Mouse (Mus musculus): ENCODE results near the gene Cul4a. TPM values are rescaled to one million over a fixed set of nuclear protein-coding genes. Genes with fewer than 3 reads are reported as not detected.

Gene Cul4a
- total and polyA plus RNA-seq, 2 experiments from 2014 or later, result 59.4 to 101 TPM

DNA sequence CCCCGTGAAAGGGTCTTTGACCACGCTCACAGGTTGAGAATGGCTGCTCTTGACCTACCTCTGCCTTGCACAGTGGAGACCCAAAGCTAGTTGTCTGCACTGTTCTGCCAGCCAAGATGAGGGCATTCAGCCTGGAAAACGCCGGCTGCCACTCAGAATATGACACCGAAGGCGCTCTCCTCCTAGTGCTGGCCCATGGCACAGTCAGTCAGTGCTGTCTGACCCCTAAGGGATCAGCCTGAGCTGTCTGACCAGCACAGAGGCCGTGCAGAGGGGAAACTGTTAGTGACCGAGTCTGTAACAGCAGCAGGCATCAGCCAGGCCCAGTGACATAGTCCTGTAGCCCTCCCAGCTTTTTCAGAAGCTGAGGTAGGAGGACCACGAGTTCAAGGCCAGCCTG is 81.8 kb downstream of the Cul4a start:
- peaks cover 5% of the 10 kb centered on the region; the same call in 1 of the 2 replicates for H3K36me3 ChIP-seq (ENCODE audit: insufficient read depth)
- H3K27ac ChIP-seq (ENCODE audit: low read depth, low read length), result no peak overlapping the region
- H3K9me3 ChIP-seq (ENCODE audit: low read length), result no peaks in the 10 kb centered on the region
- no peak for TF ChIP-seq CTCF (IDR thresholded peaks at IDR 0.05; ENCODE audit: low read depth)
- ATAC-seq (no peak), DNase-seq (no peak)
- H3K4me3 ChIP-seq (ENCODE audit: low read depth, low read length), result no peak overlapping the region
- H3K4me2 ChIP-seq (ENCODE audit: low read depth), result no peak overlapping the region
- H3K4me1 ChIP-seq (ENCODE audit: insufficient read depth), result no peaks in the 10 kb centered on the region
- 82% methylated on average over 9 of the region's 9 CpGs for WGBS
- H3K9ac ChIP-seq, result no peak overlapping the region
- no peaks in the 10 kb centered on the region for H3K27me3 ChIP-seq (ENCODE audit: insufficient read depth, low read length)

DNA sequence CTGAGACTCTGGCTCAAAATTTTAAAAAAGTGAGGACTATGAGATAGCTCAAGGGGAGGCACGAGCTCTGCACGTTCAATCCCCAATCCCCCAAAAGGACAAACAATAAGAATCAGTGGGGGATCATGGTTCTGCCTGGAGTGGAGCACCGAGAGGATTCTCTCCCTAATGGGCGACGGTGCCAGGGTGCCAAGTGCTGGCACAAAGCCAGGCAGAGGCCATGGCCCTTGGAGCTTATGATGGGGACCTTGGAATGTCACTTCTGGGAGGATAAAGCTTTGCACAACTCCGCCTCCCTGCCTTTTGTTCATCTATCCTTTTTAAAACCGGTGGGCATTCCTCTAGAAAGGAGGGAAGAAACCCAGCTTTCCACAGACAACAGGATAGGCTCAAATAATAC is 82.2 kb downstream of the Cul4a start:
- H3K9me3 ChIP-seq (ENCODE audit: low read length), result no peaks in the 10 kb centered on the region
- no peak overlapping the region for H3K9ac ChIP-seq
- DNase-seq, result no peak
- H3K4me1 ChIP-seq (ENCODE audit: insufficient read depth), result no peaks in the 10 kb centered on the region
- no peak overlapping the region for H3K4me3 ChIP-seq (ENCODE audit: low read depth, low read length)
- no peaks in the 10 kb centered on the region for H3K27me3 ChIP-seq (ENCODE audit: insufficient read depth, low read length)
- no peak for TF ChIP-seq CTCF (IDR thresholded peaks at IDR 0.05; ENCODE audit: low read depth)
- ATAC-seq, result no peak
- H3K36me3 ChIP-seq (ENCODE audit: insufficient read depth), result peaks cover 5% of the 10 kb centered on the region; the same call in 1 of the 2 replicates
- no peak overlapping the region for H3K4me2 ChIP-seq (ENCODE audit: low read depth)
- WGBS, result 51% methylated on average over 7 of the region's 7 CpGs
- no peak overlapping the region for H3K27ac ChIP-seq (ENCODE audit: low read depth, low read length)

DNA sequence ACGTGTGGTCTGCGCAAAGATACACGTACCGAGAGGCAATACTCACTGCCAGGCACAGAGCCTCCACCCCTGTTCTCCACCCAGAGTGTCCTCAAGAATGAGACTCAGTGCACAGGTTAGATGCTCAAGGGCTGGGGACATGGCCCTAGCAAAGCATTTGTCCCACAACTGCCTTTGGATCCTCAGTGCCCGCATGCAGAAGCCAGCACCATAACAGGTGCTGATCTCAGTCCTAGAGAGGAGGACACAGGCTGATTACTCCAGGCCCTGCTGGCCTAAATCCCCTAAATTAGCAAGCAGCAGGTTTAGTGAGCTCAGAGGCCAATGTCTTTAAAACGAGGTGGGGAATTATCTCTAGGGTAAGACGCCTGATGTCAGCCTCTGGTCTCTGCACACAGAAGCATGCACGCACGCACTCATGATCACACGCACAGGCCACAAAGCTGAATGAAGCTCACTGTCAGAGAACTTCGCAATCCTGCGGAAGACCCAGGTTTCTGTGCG is 82.7 kb downstream of the Cul4a start:
- no peaks in the 10 kb centered on the region for H3K27me3 ChIP-seq (ENCODE audit: insufficient read depth, low read length)
- no peak overlapping the region for H3K4me3 ChIP-seq (ENCODE audit: low read depth, low read length)
- WGBS, result 81% methylated on average over 13 of the region's 13 CpGs
- no peak for TF ChIP-seq CTCF (IDR thresholded peaks at IDR 0.05; ENCODE audit: low read depth)
- no peak overlapping the region for H3K27ac ChIP-seq (ENCODE audit: low read depth, low read length)
- no peak overlapping the region for H3K9ac ChIP-seq
- DNase-seq (no peak), ATAC-seq (no peak)
- H3K36me3 ChIP-seq (ENCODE audit: insufficient read depth), result peaks cover 5% of the 10 kb centered on the region; the same call in 1 of the 2 replicates
- no peaks in the 10 kb centered on the region for H3K4me1 ChIP-seq (ENCODE audit: insufficient read depth)
- no peak overlapping the region for H3K4me2 ChIP-seq (ENCODE audit: low read depth)
- H3K9me3 ChIP-seq (ENCODE audit: low read length), result no peaks in the 10 kb centered on the region

DNA sequence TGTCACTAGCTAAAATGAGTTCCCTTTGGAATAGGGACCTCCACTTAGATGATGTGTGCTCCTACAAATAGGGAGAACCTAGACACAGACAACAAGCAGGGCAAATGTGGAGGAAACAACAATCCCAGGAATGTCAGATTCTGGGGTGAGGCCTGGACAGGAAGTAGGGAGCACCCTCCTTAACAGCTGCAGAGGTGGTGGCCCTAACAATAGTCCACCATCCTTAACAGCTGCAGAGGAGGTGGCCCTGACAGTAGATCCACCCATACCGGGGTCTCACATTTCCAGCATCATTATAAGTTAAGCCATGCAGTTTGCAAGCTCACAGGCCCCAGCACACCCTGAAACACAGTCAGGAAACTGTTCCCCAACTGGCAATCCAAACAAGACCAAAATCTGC is 83.4 kb downstream of the Cul4a start:
- Histone ChIP-seq H3K9me3 (ENCODE audit: low read length) (no peaks in the 10 kb centered on the region), H3K4me3 (ENCODE audit: low read depth, low read length) (no peak overlapping the region), H3K27ac (ENCODE audit: low read depth, low read length) (no peak overlapping the region), H3K27me3 (ENCODE audit: insufficient read depth, low read length) (no peaks in the 10 kb centered on the region), H3K36me3 (ENCODE audit: insufficient read depth) (peaks cover 5% of the 10 kb centered on the region; the same call in 1 of the 2 replicates), H3K4me2 (ENCODE audit: low read depth) (no peak overlapping the region), H3K9ac (no peak overlapping the region), H3K4me1 (ENCODE audit: insufficient read depth) (no peaks in the 10 kb centered on the region)
- no peak for ATAC-seq
- DNase-seq, result no peak
- no peak for TF ChIP-seq CTCF (IDR thresholded peaks at IDR 0.05; ENCODE audit: low read depth)
- 85% methylated on average over 1 of the region's 1 CpGs for WGBS

DNA sequence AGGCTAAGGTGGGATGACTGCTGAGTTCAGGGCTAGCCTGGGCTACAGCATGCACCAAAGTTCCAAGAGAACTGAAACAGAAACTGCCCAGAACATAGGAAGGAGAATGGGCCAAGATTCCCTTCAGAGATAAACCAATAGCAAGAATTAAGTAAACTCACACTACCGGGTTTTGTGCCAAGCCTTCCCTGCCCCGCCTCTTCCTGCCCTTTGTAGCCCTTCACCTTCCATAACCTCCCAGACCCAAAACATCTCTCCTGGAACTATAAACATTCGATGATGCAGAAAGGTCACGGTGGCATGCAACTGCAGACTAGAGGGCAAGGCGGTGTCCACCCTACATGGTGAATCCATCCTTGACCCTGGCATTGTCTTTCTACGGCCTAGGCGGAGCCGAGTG is 84.8 kb downstream of the Cul4a start:
- DNase-seq (no peak), ATAC-seq (no peak)
- no peak overlapping the region for H3K27ac ChIP-seq (ENCODE audit: low read depth, low read length)
- H3K9me3 ChIP-seq (ENCODE audit: low read length), result no peaks in the 10 kb centered on the region
- H3K4me1 ChIP-seq (ENCODE audit: insufficient read depth), result no peaks in the 10 kb centered on the region
- H3K4me2 ChIP-seq (ENCODE audit: low read depth), result no peak overlapping the region
- no peaks in the 10 kb centered on the region for H3K27me3 ChIP-seq (ENCODE audit: insufficient read depth, low read length)
- 95% methylated on average over 8 of the region's 8 CpGs for WGBS
- H3K36me3 ChIP-seq (ENCODE audit: insufficient read depth), result peaks cover under 1% of the 10 kb centered on the region; the same call in 1 of the 2 replicates
- no peak overlapping the region for H3K9ac ChIP-seq
- H3K4me3 ChIP-seq (ENCODE audit: low read depth, low read length), result no peak overlapping the region
- TF ChIP-seq CTCF (IDR thresholded peaks at IDR 0.05; ENCODE audit: low read depth), result no peak

DNA sequence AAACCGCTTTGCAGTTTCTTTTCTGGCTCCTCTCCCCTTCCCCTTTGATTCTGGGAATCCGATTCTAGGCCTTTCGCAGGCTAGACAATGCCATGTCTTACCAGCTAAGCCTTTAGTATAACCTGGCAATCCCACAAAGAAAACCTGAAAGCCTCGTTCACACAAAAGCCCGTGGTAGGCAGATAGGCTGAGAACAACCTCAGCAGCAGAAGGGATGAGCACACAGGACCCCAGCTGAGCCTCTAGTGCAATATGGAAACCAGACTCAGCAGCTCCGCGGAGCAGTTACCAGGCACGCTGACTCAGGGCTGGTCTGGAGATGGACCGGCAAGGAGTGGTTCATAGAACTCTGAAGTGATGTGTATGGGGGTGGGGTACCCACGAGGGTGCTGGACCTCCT is 89.4 kb downstream of the Cul4a start:
- H3K27ac ChIP-seq (ENCODE audit: low read depth, low read length), result peak overlapping the region; percentile 31
- H3K36me3 ChIP-seq (ENCODE audit: insufficient read depth), result no peaks in the 10 kb centered on the region
- no peaks in the 10 kb centered on the region for H3K9me3 ChIP-seq (ENCODE audit: low read length)
- H3K4me2 ChIP-seq (ENCODE audit: low read depth), result no peak overlapping the region
- ATAC-seq (peak; percentile 42), DNase-seq (peak; percentile 28)
- H3K9ac ChIP-seq, result peak overlapping the region; percentile 22; the same call in 1 of the 2 replicates
- H3K4me3 ChIP-seq (ENCODE audit: low read depth, low read length), result no peak overlapping the region
- no peaks in the 10 kb centered on the region for H3K27me3 ChIP-seq (ENCODE audit: insufficient read depth, low read length)
- H3K4me1 ChIP-seq (ENCODE audit: insufficient read depth), result no peaks in the 10 kb centered on the region
- WGBS, result 11% methylated on average over 10 of the region's 10 CpGs
- no peak for TF ChIP-seq CTCF (IDR thresholded peaks at IDR 0.05; ENCODE audit: low read depth)

DNA sequence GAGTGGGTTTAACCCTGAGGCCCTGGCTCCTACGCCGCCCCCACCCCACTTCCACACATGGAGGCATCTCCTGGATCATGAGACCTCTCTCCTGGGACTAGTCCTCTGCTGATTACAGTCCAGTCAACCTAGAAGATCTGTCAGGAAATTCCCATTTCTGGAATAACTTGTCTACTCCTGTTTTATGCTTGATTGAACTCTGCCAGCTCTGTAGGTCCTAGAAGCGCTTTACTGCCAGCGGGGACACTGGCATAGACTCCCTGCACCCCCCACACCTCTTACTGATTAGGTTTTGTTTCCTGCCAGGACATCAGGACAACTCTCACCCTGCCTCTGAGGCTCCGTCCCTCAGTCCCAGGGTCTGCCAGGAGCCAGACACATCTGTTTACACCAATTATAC is 92.1 kb downstream of the Cul4a start:
- TF ChIP-seq CTCF (IDR thresholded peaks at IDR 0.05; ENCODE audit: low read depth), result no peak
- peaks cover 14% of the 10 kb centered on the region; the same call in 1 of the 2 replicates for H3K27me3 ChIP-seq (ENCODE audit: insufficient read depth, low read length)
- no peaks in the 10 kb centered on the region for H3K4me1 ChIP-seq (ENCODE audit: insufficient read depth)
- 81% methylated on average over 5 of the region's 5 CpGs for WGBS
- no peak overlapping the region for H3K27ac ChIP-seq (ENCODE audit: low read depth, low read length)
- H3K9ac ChIP-seq, result no peak overlapping the region
- H3K4me3 ChIP-seq (ENCODE audit: low read depth, low read length), result no peak overlapping the region
- DNase-seq, result no peak
- H3K9me3 ChIP-seq (ENCODE audit: low read length), result no peaks in the 10 kb centered on the region
- H3K4me2 ChIP-seq (ENCODE audit: low read depth), result no peak overlapping the region
- no peak for ATAC-seq
- H3K36me3 ChIP-seq (ENCODE audit: insufficient read depth), result no peaks in the 10 kb centered on the region

MicroRNAs within 50 kb of the gene (microRNA counts, 519-probe panel; counts per million panel counts)
- microRNA mmu-miR-1968, result not detected

Small RNA genes within 50 kb of the gene (microRNA-seq; reads per million reads assigned to microRNA genes)
- 18.2 to 22.0 reads per million in 2 experiments for gene Mir1968
- 0 to 0.24 reads per million in 2 experiments for gene Mir7065

Other genes with a start within 250 kb of the Cul4a start
- 371 and 376 TPM in 2 replicates for gene Mcf2l, start 231.8 kb upstream of the Cul4a start, total RNA-seq (2014; rRNA removed)
- 89.6 and 118 TPM in 2 replicates for gene Mcf2l, start 231.8 kb upstream of the Cul4a start, polyA plus RNA-seq (2015; fragmentation: Nextera tagmentation; extraction: Ambion mirVana)
- gene F7, start 79.6 kb upstream of the Cul4a start, total RNA-seq (2014; rRNA removed), result 0.08 and 0.33 TPM in 2 replicates
- gene F7, start 79.6 kb upstream of the Cul4a start, polyA plus RNA-seq (2015; fragmentation: Nextera tagmentation; extraction: Ambion mirVana), result 0.08 and 0.15 TPM in 2 replicates
- gene F10, start 68.3 kb upstream of the Cul4a start, total RNA-seq (2014; rRNA removed), result 0.15 and 0.33 TPM in 2 replicates
- gene F10, start 68.3 kb upstream of the Cul4a start, polyA plus RNA-seq (2015; fragmentation: Nextera tagmentation; extraction: Ambion mirVana), result 0.16 and 0.25 TPM in 2 replicates
- 0.24 TPM in 1 of 2 replicates, not detected in the other for gene Proz, start 44.7 kb upstream of the Cul4a start, total RNA-seq (2014; rRNA removed)
- gene Proz, start 44.7 kb upstream of the Cul4a start, polyA plus RNA-seq (2015; fragmentation: Nextera tagmentation; extraction: Ambion mirVana), result 0.91 TPM in 2 replicates
- 27.1 and 30.3 TPM in 2 replicates for gene Pcid2, start 162 bp upstream of the Cul4a start, total RNA-seq (2014; rRNA removed)
- gene Pcid2, start 162 bp upstream of the Cul4a start, polyA plus RNA-seq (2015; fragmentation: Nextera tagmentation; extraction: Ambion mirVana), result 25.8 and 32.2 TPM in 2 replicates
- gene Lamp1, start 53.5 kb downstream of the Cul4a start, total RNA-seq (2014; rRNA removed), result 270 and 295 TPM in 2 replicates
- gene Lamp1, start 53.5 kb downstream of the Cul4a start, polyA plus RNA-seq (2015; fragmentation: Nextera tagmentation; extraction: Ambion mirVana), result 356 and 373 TPM in 2 replicates
- 10.8 and 13.2 TPM in 2 replicates for gene Grtp1, start 95.0 kb downstream of the Cul4a start, total RNA-seq (2014; rRNA removed)
- 17.2 and 22.7 TPM in 2 replicates for gene Grtp1, start 95.0 kb downstream of the Cul4a start, polyA plus RNA-seq (2015; fragmentation: Nextera tagmentation; extraction: Ambion mirVana)
- gene Adprhl1, start 148.5 kb downstream of the Cul4a start, total RNA-seq (2014; rRNA removed), result 0.67 and 1.2 TPM in 2 replicates
- not detected in 2 replicates for gene Adprhl1, start 148.5 kb downstream of the Cul4a start, polyA plus RNA-seq (2015; fragmentation: Nextera tagmentation; extraction: Ambion mirVana)
- gene Dcun1d2, start 182.5 kb downstream of the Cul4a start, total RNA-seq (2014; rRNA removed), result 33.7 and 34.3 TPM in 2 replicates
- gene Dcun1d2, start 182.5 kb downstream of the Cul4a start, polyA plus RNA-seq (2015; fragmentation: Nextera tagmentation; extraction: Ambion mirVana), result 24.2 and 27.2 TPM in 2 replicates
- gene Tmco3, start 182.6 kb downstream of the Cul4a start, total RNA-seq (2014; rRNA removed), result 21.1 and 24.9 TPM in 2 replicates
- 13.9 and 25.9 TPM in 2 replicates for gene Tmco3, start 182.6 kb downstream of the Cul4a start, polyA plus RNA-seq (2015; fragmentation: Nextera tagmentation; extraction: Ambion mirVana)
- gene Tfdp1, start 233.1 kb downstream of the Cul4a start, total RNA-seq (2014; rRNA removed), result 80.4 and 81.5 TPM in 2 replicates
- gene Tfdp1, start 233.1 kb downstream of the Cul4a start, polyA plus RNA-seq (2015; fragmentation: Nextera tagmentation; extraction: Ambion mirVana), result 80.8 and 96.8 TPM in 2 replicates

Measured in forebrain, postnatal 0 days (tissue).